Mouse (Mus musculus) testis, adult 2 months (tissue): ENCODE data around the gene P3h3. TPM values are rescaled to one million over a fixed set of nuclear protein-coding genes. Genes with fewer than 3 reads are reported as not detected.

ENCODE experiments used
- H3K27ac ChIP-seq: fragments of 200-500 bp; 2 replicates; pipeline ENCODE4 v1.5.1; 2012; ENCODE audit warnings: low read depth, low read length; ENCODE audit not compliant: control insufficient read depth, insufficient read depth
- H3K27me3 ChIP-seq: fragments of 200-500 bp; 2 replicates; pipeline ENCODE4 v1.6.1; 2012; ENCODE audit warnings: mild to moderate bottlenecking, low read length, moderate library complexity; ENCODE audit not compliant: control insufficient read depth, insufficient read depth
- H3K36me3 ChIP-seq: fragments of 200-500 bp; 2 replicates; pipeline ENCODE4 v1.6.1; 2012; ENCODE audit warnings: mild to moderate bottlenecking, low read length; ENCODE audit not compliant: control insufficient read depth, insufficient read depth
- H3K4me1 ChIP-seq: fragments of 200-500 bp; 2 replicates; pipeline ENCODE4 v1.6.1; 2012; ENCODE audit warnings: low read length; ENCODE audit not compliant: control insufficient read depth, insufficient read depth
- H3K4me3 ChIP-seq: fragments of 200-500 bp; 2 replicates; pipeline ENCODE4 v1.5.1; 2012; ENCODE audit warnings: low read depth, mild to moderate bottlenecking, low read length, moderate library complexity, mixed read lengths; ENCODE audit not compliant: control insufficient read depth
- CTCF ChIP-seq: fragments of 200-500 bp; IDR thresholded peaks from 2 replicates; pipeline ENCODE4 v1.5.1; 2012; ENCODE audit warnings: low read depth, mild to moderate bottlenecking, inconsistent platforms, low read length, moderate library complexity; ENCODE audit not compliant: control insufficient read depth, insufficient read depth, insufficient replicate concordance
- POLR2A ChIP-seq: fragments of 200-500 bp; IDR thresholded peaks from 2 replicates; pipeline ENCODE4 v1.6.1; 2012; ENCODE audit warnings: low read depth, mild to moderate bottlenecking, inconsistent platforms, low read length, moderate library complexity; ENCODE audit not compliant: control insufficient read depth
- polyA plus RNA-seq: library from polyadenylated mRNA; depleted of rRNA; stranded (reverse); fragments of >200 nt; gene quantifications from 2 replicates; pipeline ENCODE4 v1.2.3, GENCODE M21; 2012

Gene P3h3
- polyA plus RNA-seq, 1 experiment: 1.5 TPM

DNA sequence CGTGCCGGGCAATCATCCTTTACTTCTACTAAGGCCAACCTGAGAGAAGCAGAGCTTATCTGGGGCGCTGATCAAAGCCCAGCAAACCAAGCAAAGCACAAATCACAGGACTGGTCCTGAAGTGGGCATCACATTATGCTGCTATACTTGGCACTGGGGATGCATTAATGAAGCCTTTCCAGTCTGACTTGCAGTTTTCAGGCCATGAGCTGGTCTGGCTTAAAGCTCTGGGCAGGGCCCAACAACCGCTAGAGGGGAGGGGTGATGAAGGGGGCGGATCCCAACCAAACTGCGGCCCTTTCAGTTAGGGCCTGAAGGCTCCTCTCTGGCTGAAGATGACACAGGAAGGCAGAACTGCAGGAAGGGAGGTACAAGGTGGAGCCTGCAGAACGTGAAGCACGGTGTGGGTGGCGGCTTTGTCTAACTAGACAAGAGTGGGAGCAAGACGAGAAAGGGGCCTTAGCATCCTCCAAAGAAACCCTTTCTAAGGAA, 29.4 kb downstream of the P3h3 start:
- Histone ChIP-seq H3K36me3 (peaks cover 8% of the 10 kb centered on the region), H3K4me1 (peaks cover 10% of the 10 kb centered on the region), H3K27ac (peak overlapping the region; percentile 69), H3K27me3 (no peaks in the 10 kb centered on the region), H3K4me3 (peak overlapping the region; percentile 99)
- TF ChIP-seq POLR2A: no peak
- no peak for TF ChIP-seq CTCF

DNA sequence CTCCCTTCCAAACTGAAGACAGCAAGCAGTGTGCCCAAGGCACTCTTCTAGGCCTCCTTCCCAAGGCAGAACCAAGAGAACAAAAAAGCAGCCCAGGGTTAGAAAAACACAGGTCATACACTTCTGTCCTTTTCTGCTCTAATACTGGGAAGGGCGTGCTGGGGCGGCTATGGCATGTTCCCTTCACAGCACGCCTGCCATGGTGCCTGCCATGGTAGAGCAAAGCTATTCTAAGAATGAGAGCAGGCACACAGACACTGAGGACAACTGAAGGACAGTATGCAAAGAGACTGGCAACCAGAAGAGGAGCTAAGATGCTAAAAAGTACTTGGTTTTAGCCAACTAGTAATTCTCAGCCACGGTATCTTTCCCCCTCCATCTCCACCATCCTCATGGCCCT, 35.5 kb downstream of the P3h3 start:
- no peak overlapping the region for H3K27ac ChIP-seq
- peaks cover 7% of the 10 kb centered on the region for H3K36me3 ChIP-seq
- peaks cover 2% of the 10 kb centered on the region; the same call in 1 of the 2 replicates for H3K4me1 ChIP-seq
- TF ChIP-seq POLR2A (no peak), CTCF (no peak)
- no peak overlapping the region for H3K4me3 ChIP-seq
- no peaks in the 10 kb centered on the region for H3K27me3 ChIP-seq

GRCm38 (mm10) chr6:124820891-124821290, 36.7 kb downstream of the P3h3 start:
- Histone ChIP-seq H3K27me3 (no peaks in the 10 kb centered on the region), H3K4me3 (no peak overlapping the region), H3K4me1 (peaks cover 2% of the 10 kb centered on the region; the same call in 1 of the 2 replicates), H3K27ac (no peak overlapping the region), H3K36me3 (peaks cover 8% of the 10 kb centered on the region)
- no peak for TF ChIP-seq POLR2A
- TF ChIP-seq CTCF: no peak

DNA sequence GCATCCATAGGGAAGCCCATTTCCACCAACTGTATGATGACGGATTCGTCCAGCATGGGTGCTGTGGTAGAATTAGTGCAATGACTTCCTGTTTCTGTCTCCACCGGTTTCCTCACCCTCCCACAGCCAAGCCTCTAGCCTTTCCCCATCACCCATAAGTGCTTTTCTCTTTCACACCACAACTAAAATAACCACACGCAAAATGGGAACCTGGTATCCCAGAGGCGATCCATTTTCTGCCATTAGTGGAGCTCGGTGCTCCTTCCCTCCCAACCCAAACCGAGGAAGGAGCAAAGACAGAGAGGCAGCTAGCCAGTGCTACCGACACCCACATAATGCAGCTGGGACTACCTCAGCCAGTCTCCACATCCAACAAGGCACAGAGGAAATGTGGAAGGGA, 39.6 kb downstream of the P3h3 start:
- no peak for TF ChIP-seq CTCF
- no peak for TF ChIP-seq POLR2A
- Histone ChIP-seq H3K36me3 (peaks cover 3% of the 10 kb centered on the region), H3K27ac (no peak overlapping the region), H3K4me1 (peaks cover 24% of the 10 kb centered on the region), H3K4me3 (no peak overlapping the region), H3K27me3 (no peaks in the 10 kb centered on the region)

- Histone ChIP-seq H3K27ac (no peak overlapping the region), H3K4me1 (peaks cover 28% of the 10 kb centered on the region), H3K4me3 (no peak overlapping the region), H3K27me3 (no peaks in the 10 kb centered on the region), H3K36me3 (peaks cover 3% of the 10 kb centered on the region)
- TF ChIP-seq CTCF: no peak
- no peak for TF ChIP-seq POLR2A
These were observed 40.0 kb downstream of the P3h3 start for GRCm38 (mm10) chr6:124817563-124817962.

DNA sequence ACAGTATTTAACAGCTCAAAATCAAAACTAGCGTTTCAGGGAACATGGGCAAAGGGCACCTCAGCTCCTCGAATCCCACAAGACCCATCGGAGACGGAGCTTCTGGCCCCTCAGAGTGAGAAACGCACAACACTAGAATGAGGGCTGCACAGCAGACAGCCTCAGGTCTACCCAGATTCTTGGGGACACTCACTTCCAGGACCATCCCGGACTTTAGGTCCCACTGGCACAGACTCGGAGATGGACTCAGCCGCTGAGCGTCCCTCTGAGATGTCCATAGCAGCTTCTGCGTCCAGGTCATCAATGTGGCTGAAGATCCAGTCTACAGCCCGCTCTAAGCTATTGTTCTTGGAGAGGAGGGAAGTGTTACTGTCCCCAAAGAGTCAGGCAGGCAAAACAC, 40.4 kb downstream of the P3h3 start:
- peaks cover 33% of the 10 kb centered on the region for H3K4me1 ChIP-seq
- TF ChIP-seq CTCF (no peak), POLR2A (no peak)
- no peak overlapping the region for H3K27ac ChIP-seq
- H3K27me3 ChIP-seq: no peaks in the 10 kb centered on the region
- H3K4me3 ChIP-seq: no peak overlapping the region
- H3K36me3 ChIP-seq: peaks cover 4% of the 10 kb centered on the region

DNA sequence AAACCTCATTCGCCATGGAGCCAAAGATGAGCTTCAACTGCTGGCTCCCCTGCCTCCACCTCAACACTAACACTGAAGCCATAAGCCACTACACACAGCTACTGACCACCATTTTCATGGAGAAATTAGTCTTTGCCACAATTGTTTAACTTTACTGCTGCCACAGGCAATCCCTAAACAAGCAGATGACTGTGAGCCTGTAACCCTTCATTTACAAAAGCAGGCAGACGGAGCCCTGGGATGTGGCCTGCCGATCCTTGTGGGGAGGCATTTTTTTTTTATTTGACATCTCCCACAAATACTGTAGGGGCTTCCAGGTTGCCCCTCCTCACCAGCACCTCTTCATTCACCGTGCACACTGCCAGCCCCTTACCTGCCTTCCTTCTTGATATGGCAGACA, 40.9 kb downstream of the P3h3 start:
- Histone ChIP-seq H3K4me1 (peaks cover 37% of the 10 kb centered on the region), H3K4me3 (no peak overlapping the region; the same call in 1 of the 2 replicates), H3K36me3 (peaks cover 5% of the 10 kb centered on the region), H3K27me3 (no peaks in the 10 kb centered on the region), H3K27ac (no peak overlapping the region)
- no peak for TF ChIP-seq POLR2A
- TF ChIP-seq CTCF: no peak
